Mouse (Mus musculus) thymus, adult 2 months (tissue): ENCODE measurements at regions not wholly inside any gene's neighbourhood (a gene's known extent, or its start where the extent isn't known, plus 50 kb on each side); places are given as distances from the start of the nearest gene placed in this dataset.

Experiments
- DNase-seq: peaks from one replicate; pipeline ENCODE4 v3.0.0; 2021
- H3K27ac ChIP-seq: fragments of 200-500 bp; 2 replicates; pipeline ENCODE4 v1.5.1; 2012; ENCODE audit warnings: low read length, control low read depth; ENCODE audit not compliant: control insufficient read depth, insufficient read depth
- H3K27me3 ChIP-seq: fragments of 200-500 bp; 2 replicates; pipeline ENCODE4 v1.6.1; 2012; ENCODE audit warnings: mild to moderate bottlenecking, low read length, moderate library complexity, mixed read lengths; ENCODE audit not compliant: control insufficient read depth, insufficient read depth
- H3K36me3 ChIP-seq: fragments of 200-500 bp; 2 replicates; pipeline ENCODE4 v1.6.1; 2012; ENCODE audit warnings: mild to moderate bottlenecking, low read length, moderate library complexity; ENCODE audit not compliant: control insufficient read depth, insufficient read depth
- H3K4me1 ChIP-seq: fragments of 200-500 bp; replicated peaks from 2 replicates; pipeline ENCODE4 v1.6.1; 2012; ENCODE audit warnings: low read length; ENCODE audit not compliant: control insufficient read depth, insufficient read depth
- H3K4me3 ChIP-seq: fragments of 200-500 bp; 2 replicates; pipeline ENCODE4 v1.5.1; 2012; ENCODE audit warnings: mild to moderate bottlenecking, low read length, control low read depth, moderate library complexity; ENCODE audit not compliant: control insufficient read depth, insufficient read depth
- CTCF ChIP-seq: fragments of 200-500 bp; IDR thresholded peaks from 2 replicates; pipeline ENCODE4 v1.5.1; 2012; ENCODE audit warnings: mild to moderate bottlenecking, control low read depth, low read length, moderate library complexity, borderline replicate concordance; ENCODE audit not compliant: control insufficient read depth, poor library complexity, insufficient read depth; ENCODE audit errors: extremely low read depth
- POLR2A ChIP-seq: fragments of 200-500 bp; IDR thresholded peaks from 2 replicates; pipeline ENCODE4 v1.6.1; 2012; ENCODE audit warnings: mild to moderate bottlenecking, low read length, control low read depth, moderate library complexity; ENCODE audit not compliant: control insufficient read depth, poor library complexity, insufficient read depth; ENCODE audit errors: extremely low read depth
- WGBS: fragments of 180-500 bp; shearing (Covaris S2); methylation state at CpG from one replicate; pipeline ENCODE4 v1.1.7; 2018; 5-methylcytosine and 5-hydroxymethylcytosine counted together

- H3K27ac ChIP-seq = no peak overlapping the region
- no peak overlapping the region for H3K4me3 ChIP-seq
- H3K36me3 ChIP-seq = no peaks in the 10 kb centered on the region
- DNase-seq = no peak
- H3K27me3 ChIP-seq = no peaks in the 10 kb centered on the region
- TF ChIP-seq POLR2A = no peak
- TF ChIP-seq CTCF = no peak
- WGBS = 89% methylated on average over 4 of the region's 4 CpGs
- no peaks in the 10 kb centered on the region for H3K4me1 ChIP-seq
Measured at GRCm38 (mm10) chr14:104695101-104695500, 172.7 kb upstream of the Rnf219 start.

- no peak overlapping the region for H3K27ac ChIP-seq
- TF ChIP-seq POLR2A (no peak), CTCF (no peak)
- no peak for DNase-seq
- H3K27me3 ChIP-seq = no peaks in the 10 kb centered on the region
- H3K4me1 ChIP-seq = no peaks in the 10 kb centered on the region
- no peak overlapping the region for H3K4me3 ChIP-seq
- WGBS = 88% methylated on average over 14 of the region's 14 CpGs
- no peaks in the 10 kb centered on the region for H3K36me3 ChIP-seq
Measured at GRCm38 (mm10) chr14:104694174-104694803, 171.8 kb upstream of the Rnf219 start.

GRCm38 (mm10) chr14:104692616-104693015, 170.2 kb upstream of the Rnf219 start:
- no peak for TF ChIP-seq CTCF
- no peak for TF ChIP-seq POLR2A
- Histone ChIP-seq H3K27ac (no peak overlapping the region), H3K27me3 (no peaks in the 10 kb centered on the region)

GRCm38 (mm10) chr14:104688440-104688839, 166.0 kb upstream of the Rnf219 start:
- H3K27ac ChIP-seq = no peak overlapping the region
- TF ChIP-seq POLR2A (no peak), CTCF (no peak)
- H3K4me3 ChIP-seq = no peak overlapping the region
- H3K27me3 ChIP-seq = no peaks in the 10 kb centered on the region
- no peaks in the 10 kb centered on the region for H3K36me3 ChIP-seq
- DNase-seq = no peak
- 94% methylated on average over 3 of the region's 3 CpGs for WGBS
- no peaks in the 10 kb centered on the region for H3K4me1 ChIP-seq

More at GRCm38 (mm10) chr14:104692616-104693015, 170.2 kb upstream of the Rnf219 start:
- Histone ChIP-seq H3K4me1 (no peaks in the 10 kb centered on the region), H3K36me3 (no peaks in the 10 kb centered on the region), H3K4me3 (no peak overlapping the region)
- DNase-seq = no peak
- WGBS = 91% methylated on average over 5 of the region's 5 CpGs

- H3K27me3 ChIP-seq = no peaks in the 10 kb centered on the region
- H3K27ac ChIP-seq = no peak overlapping the region
- H3K4me1 ChIP-seq = no peaks in the 10 kb centered on the region
- no peak for DNase-seq
- no peak overlapping the region for H3K4me3 ChIP-seq
- no peak for TF ChIP-seq POLR2A
- no peaks in the 10 kb centered on the region for H3K36me3 ChIP-seq
- 49% methylated on average over 7 of the region's 7 CpGs for WGBS
Measured at GRCm38 (mm10) chr14:104676810-104677209, 154.4 kb upstream of the Rnf219 start.

GRCm38 (mm10) chr14:104661696-104662095, 139.3 kb upstream of the Rnf219 start:
- H3K27me3 ChIP-seq = no peaks in the 10 kb centered on the region
- no peaks in the 10 kb centered on the region for H3K4me1 ChIP-seq
- H3K36me3 ChIP-seq = no peaks in the 10 kb centered on the region
- no peak overlapping the region for H3K4me3 ChIP-seq
- TF ChIP-seq CTCF = no peak
- 73% methylated on average over 1 of the region's 1 CpGs for WGBS
- no peak overlapping the region for H3K27ac ChIP-seq
- DNase-seq = no peak

- no peak overlapping the region for H3K27ac ChIP-seq
- H3K27me3 ChIP-seq = no peaks in the 10 kb centered on the region
- WGBS = 94% methylated on average over 1 of the region's 1 CpGs
- H3K4me1 ChIP-seq = no peaks in the 10 kb centered on the region
- no peak for TF ChIP-seq POLR2A
- no peak for TF ChIP-seq CTCF
- H3K36me3 ChIP-seq = no peaks in the 10 kb centered on the region
- no peak for DNase-seq
- H3K4me3 ChIP-seq = no peak overlapping the region
Measured at GRCm38 (mm10) chr14:104658751-104659150, 136.3 kb upstream of the Rnf219 start.

GRCm38 (mm10) chr14:104649980-104650379, 127.5 kb upstream of the Rnf219 start:
- H3K27me3 ChIP-seq = no peaks in the 10 kb centered on the region
- TF ChIP-seq POLR2A (no peak), CTCF (no peak)
- no peak overlapping the region for H3K4me3 ChIP-seq
- no peak overlapping the region for H3K27ac ChIP-seq
- H3K4me1 ChIP-seq = no peaks in the 10 kb centered on the region
- no peak for DNase-seq
- no peaks in the 10 kb centered on the region for H3K36me3 ChIP-seq
- WGBS = 95% methylated on average over 5 of the region's 5 CpGs
